Mouse (Mus musculus): ENCODE measurements around the gene Mettl5.

The Mettl5 gene

GRCm38 (mm10) chr2:69857882-69858281 is 27.5 kb downstream of the Mettl5 start:
- DNase-seq (ENCODE audit: low spot score in 2 of 2) = no peak

GRCm38 (mm10) chr2:69856392-69856791 is 29.0 kb downstream of the Mettl5 start:
- DNase-seq (ENCODE audit: low spot score in 2 of 2) = no peak

GRCm38 (mm10) chr2:69851427-69852058 is 33.9 kb downstream of the Mettl5 start:
- DNase-seq (ENCODE audit: low spot score in 2 of 2) = peak in 1 of 2 experiments; percentile 52

- no peak for DNase-seq (ENCODE audit: low spot score in 2 of 2)
These were observed 36.2 kb downstream of the Mettl5 start for GRCm38 (mm10) chr2:69849215-69849614.

GRCm38 (mm10) chr2:69840261-69840660 is 45.2 kb downstream of the Mettl5 start:
- DNase-seq (ENCODE audit: low spot score in 2 of 2) = no peak

- no peak for DNase-seq (ENCODE audit: low spot score in 2 of 2)
These were observed 46.7 kb downstream of the Mettl5 start for GRCm38 (mm10) chr2:69838707-69839106.

- DNase-seq (ENCODE audit: low spot score in 2 of 2) = no peak
These were observed 47.4 kb downstream of the Mettl5 start for GRCm38 (mm10) chr2:69837996-69838395.

- no peak for DNase-seq (ENCODE audit: low spot score in 2 of 2)
These were observed 48.0 kb downstream of the Mettl5 start for GRCm38 (mm10) chr2:69837244-69837967.

GRCm38 (mm10) chr2:69830116-69830515 is 55.3 kb downstream of the Mettl5 start:
- no peak for DNase-seq (ENCODE audit: low spot score in 2 of 2)

GRCm38 (mm10) chr2:69829680-69830079 is 55.7 kb downstream of the Mettl5 start:
- DNase-seq (ENCODE audit: low spot score in 2 of 2) = no peak

GRCm38 (mm10) chr2:69828031-69828430 is 57.4 kb downstream of the Mettl5 start:
- no peak for DNase-seq (ENCODE audit: low spot score in 2 of 2)

- no peak for DNase-seq (ENCODE audit: low spot score in 2 of 2)
These were observed 59.0 kb downstream of the Mettl5 start for GRCm38 (mm10) chr2:69826380-69826779.

GRCm38 (mm10) chr2:69825898-69826297 is 59.5 kb downstream of the Mettl5 start:
- DNase-seq (ENCODE audit: low spot score in 2 of 2) = no peak

- DNase-seq (ENCODE audit: low spot score in 2 of 2) = peak; percentile 45 to 77
These were observed 62.2 kb downstream of the Mettl5 start for GRCm38 (mm10) chr2:69823129-69823677.

GRCm38 (mm10) chr2:69822361-69823128 is 62.9 kb downstream of the Mettl5 start:
- peak; percentile 46 to 80 for DNase-seq (ENCODE audit: low spot score in 2 of 2)

GRCm38 (mm10) chr2:69821711-69822110 is 63.7 kb downstream of the Mettl5 start, which contains the start of gene Klhl23:
Klhl23 (plus strand) TSS chr2:69821944.
- no peak for DNase-seq (ENCODE audit: low spot score in 2 of 2)
